Mouse (Mus musculus) neural tube, embryonic 11.5 days (tissue): Measurements from ENCODE around the gene Opa3. TPM values are rescaled to one million over a fixed set of nuclear protein-coding genes. Genes with fewer than 3 reads are reported as not detected.

Experiments used
- ATAC-seq: fragments of 200-750 bp; cut with Nextera tagmentation; 2 replicates; pipeline ENCODE4 v1.8.0; 2017; ENCODE audit warnings: moderate number of reproducible peaks, mild to moderate bottlenecking, moderate TSS enrichment, moderate library complexity; ENCODE audit not compliant: insufficient read depth, low FRiP score, low TSS enrichment
- DNase-seq: peaks from one replicate; pipeline ENCODE4 v3.0.0-alpha.2; 2015; ENCODE audit warnings: low spot score
- H3K27ac ChIP-seq: fragments of 300-500 bp; sonication (generic); 2 replicates; pipeline ENCODE4 v1.5.1; 2014; ENCODE audit warnings: low read depth, mild to moderate bottlenecking, low read length
- H3K27me3 ChIP-seq: fragments of 300-500 bp; sonication (generic); 2 replicates; pipeline ENCODE4 v1.6.1; 2014; ENCODE audit warnings: mild to moderate bottlenecking, low read length, mixed read lengths; ENCODE audit not compliant: control insufficient read depth, insufficient read depth
- H3K36me3 ChIP-seq: fragments of 300-500 bp; sonication (generic); 2 replicates; pipeline ENCODE4 v1.6.1; 2014; ENCODE audit warnings: mild to moderate bottlenecking, low read length, moderate library complexity, mixed read lengths; ENCODE audit not compliant: control insufficient read depth, insufficient read depth
- H3K4me1 ChIP-seq: fragments of 300-500 bp; sonication (generic); 2 replicates; pipeline ENCODE4 v1.6.1; 2014; ENCODE audit warnings: low read length, mixed read lengths; ENCODE audit not compliant: control insufficient read depth, insufficient read depth
- H3K4me2 ChIP-seq: fragments of 300-500 bp; sonication (generic); 2 replicates; pipeline ENCODE4 v1.6.1; 2014; ENCODE audit warnings: low read depth, mild to moderate bottlenecking, moderate library complexity
- H3K4me3 ChIP-seq: fragments of 300-500 bp; sonication (generic); 2 replicates; pipeline ENCODE4 v1.5.1; 2014; ENCODE audit warnings: low read depth, low read length
- H3K9ac ChIP-seq: fragments of 300-500 bp; sonication (generic); 2 replicates; pipeline ENCODE4 v1.6.1; 2014; ENCODE audit warnings: mild to moderate bottlenecking, low read length
- H3K9me3 ChIP-seq: fragments of 300-500 bp; sonication (generic); 2 replicates; pipeline ENCODE4 v1.6.1; 2016; ENCODE audit warnings: low read length; ENCODE audit not compliant: control insufficient read depth
- WGBS: fragments of 180-500 bp; shearing (Covaris S2); extraction: QIAGEN DNeasy Blood & Tissue Kit; methylation state at CpG from one replicate; pipeline ENCODE4 v1.1.7; 2014; 5-methylcytosine and 5-hydroxymethylcytosine counted together
- polyA plus RNA-seq: library from polyadenylated mRNA; unstranded; fragments of >200 nt; fragmentation: Nextera tagmentation; extraction: Ambion mirVana; gene quantifications from 2 replicates; pipeline ENCODE4 v1.2.1, GENCODE M21; 2014

Opa3 gene
- polyA plus RNA-seq, 1 experiment from 2014 or later: 45.9 TPM

- no peak for DNase-seq
- H3K4me3 ChIP-seq: no peak overlapping the region
- no peaks in the 10 kb centered on the region for H3K9me3 ChIP-seq
- WGBS: 83% methylated on average over 5 of the region's 5 CpGs
- H3K9ac ChIP-seq: no peak overlapping the region
- no peaks in the 10 kb centered on the region for H3K36me3 ChIP-seq
- no peak for ATAC-seq
- no peak overlapping the region for H3K4me2 ChIP-seq
- H3K27me3 ChIP-seq: no peaks in the 10 kb centered on the region
- H3K4me1 ChIP-seq: peaks cover under 1% of the 10 kb centered on the region
- no peak overlapping the region for H3K27ac ChIP-seq
Observed at GRCm38 (mm10) chr7:19234652-19235051, 6.5 kb downstream of the Opa3 start.

- H3K27ac ChIP-seq: no peak overlapping the region
- H3K9ac ChIP-seq: no peak overlapping the region
- H3K4me2 ChIP-seq: no peak overlapping the region
- H3K4me1 ChIP-seq: no peaks in the 10 kb centered on the region; the same call in 1 of the 2 replicates
- WGBS: 88% methylated on average over 2 of the region's 2 CpGs
- no peaks in the 10 kb centered on the region for H3K27me3 ChIP-seq
- H3K36me3 ChIP-seq: no peaks in the 10 kb centered on the region
- ATAC-seq (no peak), DNase-seq (no peak)
- H3K9me3 ChIP-seq: no peaks in the 10 kb centered on the region
- H3K4me3 ChIP-seq: no peak overlapping the region
Observed at GRCm38 (mm10) chr7:19235092-19235671, 7.0 kb downstream of the Opa3 start.

- H3K9me3 ChIP-seq: no peaks in the 10 kb centered on the region
- no peak overlapping the region for H3K4me2 ChIP-seq
- no peak overlapping the region for H3K4me3 ChIP-seq
- DNase-seq (no peak), ATAC-seq (no peak)
- H3K36me3 ChIP-seq: no peaks in the 10 kb centered on the region
- H3K4me1 ChIP-seq: no peaks in the 10 kb centered on the region; the same call in 1 of the 2 replicates
- WGBS: 82% methylated on average over 2 of the region's 2 CpGs
- no peak overlapping the region for H3K27ac ChIP-seq
- H3K27me3 ChIP-seq: no peaks in the 10 kb centered on the region
- no peak overlapping the region for H3K9ac ChIP-seq
Observed at GRCm38 (mm10) chr7:19236411-19236810, 8.3 kb downstream of the Opa3 start.

- ATAC-seq (no peak), DNase-seq (no peak)
- WGBS: 97% methylated on average over 4 of the region's 4 CpGs
- H3K4me1 ChIP-seq: no peaks in the 10 kb centered on the region; the same call in 1 of the 2 replicates
- no peaks in the 10 kb centered on the region for H3K9me3 ChIP-seq
- no peak overlapping the region for H3K9ac ChIP-seq
- H3K27ac ChIP-seq: no peak overlapping the region
- H3K36me3 ChIP-seq: no peaks in the 10 kb centered on the region
- no peak overlapping the region for H3K4me2 ChIP-seq
- no peaks in the 10 kb centered on the region for H3K27me3 ChIP-seq
- no peak overlapping the region for H3K4me3 ChIP-seq
Observed at GRCm38 (mm10) chr7:19238344-19238743, 10.2 kb downstream of the Opa3 start.

- Histone ChIP-seq H3K4me1 (no peaks in the 10 kb centered on the region; the same call in 1 of the 2 replicates), H3K36me3 (no peaks in the 10 kb centered on the region), H3K9ac (no peak overlapping the region), H3K27ac (no peak overlapping the region), H3K9me3 (no peaks in the 10 kb centered on the region), H3K4me3 (no peak overlapping the region), H3K4me2 (no peak overlapping the region), H3K27me3 (no peaks in the 10 kb centered on the region)
- ATAC-seq: peak; percentile 89
- 0% methylated on average over 1 of the region's 1 CpGs for WGBS
- DNase-seq: peak; percentile 89
Observed at GRCm38 (mm10) chr7:19239423-19239822, 11.3 kb downstream of the Opa3 start.

GRCm38 (mm10) chr7:19239986-19240385 is 11.9 kb downstream of the Opa3 start:
- Histone ChIP-seq H3K36me3 (no peaks in the 10 kb centered on the region), H3K27ac (no peak overlapping the region), H3K4me3 (no peak overlapping the region), H3K4me1 (no peaks in the 10 kb centered on the region; the same call in 1 of the 2 replicates), H3K9ac (no peak overlapping the region), H3K4me2 (no peak overlapping the region), H3K27me3 (no peaks in the 10 kb centered on the region), H3K9me3 (no peaks in the 10 kb centered on the region)
- 61% methylated on average over 4 of the region's 4 CpGs for WGBS
- DNase-seq (no peak), ATAC-seq (no peak)

- no peak overlapping the region for H3K27ac ChIP-seq
- H3K9me3 ChIP-seq: no peaks in the 10 kb centered on the region
- no peak overlapping the region for H3K9ac ChIP-seq
- ATAC-seq (no peak), DNase-seq (no peak)
- no peaks in the 10 kb centered on the region for H3K27me3 ChIP-seq
- H3K4me3 ChIP-seq: no peak overlapping the region
- 84% methylated on average over 8 of the region's 8 CpGs for WGBS
- no peaks in the 10 kb centered on the region; the same call in 1 of the 2 replicates for H3K4me1 ChIP-seq
- no peak overlapping the region for H3K4me2 ChIP-seq
- no peaks in the 10 kb centered on the region for H3K36me3 ChIP-seq
Observed at GRCm38 (mm10) chr7:19240905-19241463, 12.8 kb downstream of the Opa3 start.

GRCm38 (mm10) chr7:19242005-19242404 is 13.9 kb downstream of the Opa3 start:
- no peak for ATAC-seq
- no peak for DNase-seq
- Histone ChIP-seq H3K27ac (no peak overlapping the region), H3K36me3 (no peaks in the 10 kb centered on the region), H3K27me3 (no peaks in the 10 kb centered on the region), H3K9ac (no peak overlapping the region), H3K4me2 (no peak overlapping the region), H3K9me3 (no peaks in the 10 kb centered on the region), H3K4me1 (no peaks in the 10 kb centered on the region; the same call in 1 of the 2 replicates), H3K4me3 (no peak overlapping the region)
- WGBS: 96% methylated on average over 1 of the region's 1 CpGs

- H3K4me2 ChIP-seq: no peak overlapping the region
- ATAC-seq (no peak), DNase-seq (no peak)
- H3K4me3 ChIP-seq: no peak overlapping the region
- H3K9ac ChIP-seq: no peak overlapping the region
- H3K36me3 ChIP-seq: 0 out of 2 replicates have a peak, but pooled peaks cover 2% of the 10 kb centered on the region
- WGBS: 86% methylated on average over 5 of the region's 5 CpGs
- no peaks in the 10 kb centered on the region for H3K27me3 ChIP-seq
- no peaks in the 10 kb centered on the region for H3K9me3 ChIP-seq
- no peak overlapping the region for H3K27ac ChIP-seq
- H3K4me1 ChIP-seq: no peaks in the 10 kb centered on the region; the same call in 1 of the 2 replicates
Observed at GRCm38 (mm10) chr7:19243858-19244257, 15.7 kb downstream of the Opa3 start.
